Mouse (Mus musculus) MEL (cell line): Measurements from ENCODE around the gene Kpna3. TPM values are rescaled to one million over a fixed set of nuclear protein-coding genes. Genes with fewer than 3 reads are reported as not detected.

Source experiments
- DNase-seq: peaks from one replicate; pipeline ENCODE4 v3.0.0; 2011; ENCODE audit warnings: low read depth, low spot score
- H3K27ac ChIP-seq: 2 replicates; pipeline ENCODE4 v1.5.1; 2012; ENCODE audit warnings: low read depth, mild to moderate bottlenecking, control low read depth, low read length, moderate library complexity; ENCODE audit not compliant: control insufficient read depth
- H3K27me3 ChIP-seq, 2 experiments: fragments of 150-350 bp in 1 of 2; sonication (generic) in 1 of 2; 2 replicates each; pipeline ENCODE4 v1.6.1; 2012; ENCODE audit warnings: low read length in 2 of 2, mild to moderate bottlenecking in 2 of 2, improper control_type of control experiment in 1 of 2, moderate library complexity in 1 of 2; ENCODE audit not compliant: insufficient read depth in 2 of 2, control insufficient read depth in 1 of 2
- H3K36me3 ChIP-seq, 2 experiments: 2 replicates each; pipeline ENCODE4 v1.6.1; 2012 to 2014; ENCODE audit warnings: low read length in 2 of 2, improper control_type of control experiment in 1 of 2, inconsistent platforms in 1 of 2, mild to moderate bottlenecking in 1 of 2; ENCODE audit not compliant: insufficient read depth in 2 of 2, control insufficient read depth in 1 of 2
- H3K4me1 ChIP-seq, 2 experiments: fragments of 150-350 bp in 1 of 2; sonication (generic) in 1 of 2; 2 replicates each; pipeline ENCODE4 v1.6.1; 2012; ENCODE audit warnings: low read length in 2 of 2, improper control_type of control experiment in 1 of 2, mild to moderate bottlenecking in 1 of 2; ENCODE audit not compliant: insufficient read depth in 2 of 2, control insufficient read depth in 1 of 2
- H3K4me3 ChIP-seq, 2 experiments: fragments of 150-350 bp in 1 of 2; sonication (generic) in 1 of 2; 2 replicates each; pipeline ENCODE4 v1.5.1; 2012; ENCODE audit warnings: low read depth in 2 of 2, low read length in 2 of 2, mild to moderate bottlenecking in 2 of 2, moderate library complexity in 2 of 2, control low read depth in 1 of 2, improper control_type of control experiment in 1 of 2; ENCODE audit not compliant: control insufficient read depth in 1 of 2, insufficient read depth in 1 of 2
- H3K79me2 ChIP-seq: 2 replicates; pipeline ENCODE4 v1.6.1; 2012; ENCODE audit warnings: mild to moderate bottlenecking, low read length, moderate library complexity; ENCODE audit not compliant: control insufficient read depth, poor library complexity, insufficient read depth
- H3K9ac ChIP-seq: 2 replicates; pipeline ENCODE4 v1.6.1; 2012; ENCODE audit warnings: low read depth, mild to moderate bottlenecking, control low read depth, low read length, moderate library complexity; ENCODE audit not compliant: control insufficient read depth, poor library complexity, severe bottlenecking
- H3K9me3 ChIP-seq: fragments of 150-350 bp; sonication (generic); replicated peaks from 2 replicates; pipeline ENCODE4 v1.6.1; 2012; ENCODE audit warnings: mild to moderate bottlenecking, low read length, improper control_type of control experiment, moderate library complexity; ENCODE audit not compliant: insufficient read depth
- CHD1 ChIP-seq: IDR thresholded peaks from 2 replicates; pipeline ENCODE4 v1.6.1; 2012; ENCODE audit warnings: low read depth, mild to moderate bottlenecking, inconsistent platforms, low read length, improper control_type of control experiment
- CHD2 ChIP-seq: IDR thresholded peaks from 2 replicates; pipeline ENCODE4 v1.6.1; 2011; ENCODE audit warnings: low read length, improper control_type of control experiment
- EP300 ChIP-seq, 2 experiments: IDR thresholded peaks; 2 replicates each; pipeline ENCODE4 v1.6.1; 2011; ENCODE audit warnings: improper control_type of control experiment in 2 of 2, low read length in 2 of 2, low read depth in 1 of 2, mild to moderate bottlenecking in 1 of 2
- ETS1 ChIP-seq: IDR thresholded peaks from 2 replicates; pipeline ENCODE4 v1.6.1; 2012; ENCODE audit warnings: low read depth, mild to moderate bottlenecking, inconsistent platforms, low read length, improper control_type of control experiment, moderate library complexity
- GABPA ChIP-seq: IDR thresholded peaks from 2 replicates; pipeline ENCODE4 v1.6.1; 2012; ENCODE audit warnings: low read depth, mild to moderate bottlenecking, inconsistent platforms, low read length, improper control_type of control experiment, moderate library complexity
- HCFC1 ChIP-seq: IDR thresholded peaks from 2 replicates; pipeline ENCODE4 v1.6.1; 2012; ENCODE audit warnings: low read depth, mild to moderate bottlenecking, inconsistent platforms, low read length, improper control_type of control experiment, moderate library complexity
- MAFK ChIP-seq: IDR thresholded peaks from 2 replicates; pipeline ENCODE4 v1.6.1; 2011; ENCODE audit warnings: low read depth, mild to moderate bottlenecking, low read length, improper control_type of control experiment, borderline replicate concordance
- MAX ChIP-seq: IDR thresholded peaks from 2 replicates; pipeline ENCODE4 v1.6.1; 2011; ENCODE audit warnings: low read length, improper control_type of control experiment
- MAZ ChIP-seq: IDR thresholded peaks from 2 replicates; pipeline ENCODE4 v1.6.1; 2012; ENCODE audit warnings: low read depth, mild to moderate bottlenecking, inconsistent platforms, low read length, improper control_type of control experiment
- MEF2A ChIP-seq: IDR thresholded peaks from 2 replicates; pipeline ENCODE4 v1.6.1; 2014; ENCODE audit warnings: low read depth, mild to moderate bottlenecking, inconsistent platforms, low read length, improper control_type of control experiment; ENCODE audit not compliant: poor library complexity, insufficient replicate concordance, severe bottlenecking; ENCODE audit errors: extremely low read depth
- MXI1 ChIP-seq: IDR thresholded peaks from 2 replicates; pipeline ENCODE4 v1.6.1; 2011; ENCODE audit warnings: mild to moderate bottlenecking, low read depth, low read length, improper control_type of control experiment
- MYB ChIP-seq: IDR thresholded peaks from 2 replicates; pipeline ENCODE4 v1.6.1; 2011; ENCODE audit warnings: mild to moderate bottlenecking, low read depth, low read length, improper control_type of control experiment
- MYC ChIP-seq: IDR thresholded peaks from 2 replicates; pipeline ENCODE4 v1.6.1; 2011; ENCODE audit warnings: low read depth, mild to moderate bottlenecking, low read length, improper control_type of control experiment, moderate library complexity
- NELFE ChIP-seq: IDR thresholded peaks from 2 replicates; pipeline ENCODE4 v1.6.1; 2011; ENCODE audit warnings: low read depth, low read length, improper control_type of control experiment
- NRF1 ChIP-seq: IDR thresholded peaks from 2 replicates; pipeline ENCODE4 v1.6.1; 2014; ENCODE audit warnings: low read depth, mild to moderate bottlenecking, inconsistent platforms, low read length, improper control_type of control experiment, moderate library complexity; ENCODE audit not compliant: poor library complexity, insufficient read depth, severe bottlenecking
- POLR2A ChIP-seq, 2 experiments: IDR thresholded peaks; 2 replicates each; pipeline ENCODE4 v1.6.1; 2011 to 2012; ENCODE audit warnings: low read length in 2 of 2, mild to moderate bottlenecking in 2 of 2, control low read depth in 1 of 2, improper control_type of control experiment in 1 of 2, low read depth in 1 of 2, moderate library complexity in 1 of 2; ENCODE audit not compliant: control insufficient read depth in 1 of 2, insufficient read depth in 1 of 2, poor library complexity in 1 of 2
- POLR2AphosphoS2 ChIP-seq: IDR thresholded peaks from 2 replicates; pipeline ENCODE4 v1.6.1; 2011; ENCODE audit warnings: low read length, improper control_type of control experiment
- POLR2AphosphoS5 ChIP-seq: IDR thresholded peaks from 2 replicates; pipeline ENCODE4 v1.6.1; 2012; ENCODE audit warnings: low read depth, borderline replicate concordance, mild to moderate bottlenecking, inconsistent platforms, low read length, moderate library complexity, mixed read lengths
- RAD21 ChIP-seq: IDR thresholded peaks from 2 replicates; pipeline ENCODE4 v1.6.1; 2011; ENCODE audit warnings: mild to moderate bottlenecking, low read depth, low read length, improper control_type of control experiment
- SIN3A ChIP-seq: IDR thresholded peaks from 2 replicates; pipeline ENCODE4 v1.6.1; 2012; ENCODE audit warnings: low read length, improper control_type of control experiment, inconsistent platforms
- SMC3 ChIP-seq: IDR thresholded peaks from 2 replicates; pipeline ENCODE4 v1.6.1; 2011; ENCODE audit warnings: low read depth, low read length, improper control_type of control experiment
- TBP ChIP-seq: IDR thresholded peaks from 2 replicates; pipeline ENCODE4 v1.8.0; 2011; ENCODE audit warnings: low read depth, low read length, improper control_type of control experiment
- TCF12 ChIP-seq: IDR thresholded peaks from 2 replicates; pipeline ENCODE4 v1.6.1; 2014; ENCODE audit warnings: low read depth, mild to moderate bottlenecking, inconsistent platforms, low read length, improper control_type of control experiment, moderate library complexity
- UBTF ChIP-seq: IDR thresholded peaks from 2 replicates; pipeline ENCODE4 v1.6.1; 2012; ENCODE audit warnings: low read depth, mild to moderate bottlenecking, inconsistent platforms, low read length, improper control_type of control experiment, moderate library complexity, borderline replicate concordance; ENCODE audit not compliant: insufficient read depth
- USF1 ChIP-seq: IDR thresholded peaks from 2 replicates; pipeline ENCODE4 v1.6.1; 2014; ENCODE audit warnings: low read depth, mild to moderate bottlenecking, inconsistent platforms, low read length, improper control_type of control experiment, moderate library complexity
- ZC3H11A ChIP-seq: IDR thresholded peaks from 2 replicates; pipeline ENCODE4 v1.6.1; 2012; ENCODE audit warnings: low read depth, mild to moderate bottlenecking, inconsistent platforms, low read length, improper control_type of control experiment
- ZMIZ1 ChIP-seq: IDR thresholded peaks from 2 replicates; pipeline ENCODE4 v1.6.1; 2012; ENCODE audit warnings: low read depth, mild to moderate bottlenecking, inconsistent platforms, low read length, improper control_type of control experiment, moderate library complexity
- polyA plus RNA-seq, 2 experiments: library from polyadenylated mRNA; stranded (reverse) in 1 of 2; unstranded in 1 of 2; fragments of >175 nt in 1 of 2; fragments of >200 nt in 1 of 2; gene quantifications; 2 replicates each; pipeline versions ENCODE4 v1.2.1 to v1.2.4; 2012; ENCODE audit warnings: low replicate concordance in 2 of 2, low read depth in 1 of 2; ENCODE audit not compliant: insufficient read length in 2 of 2, insufficient read depth in 1 of 2, missing spikeins in 1 of 2
- total RNA-seq: library from RNA; depleted of rRNA; stranded (reverse); fragments of 300-350 nt; gene quantifications from 2 replicates; pipeline ENCODE4 v1.2.3, GENCODE M21; 2012

Gene Kpna3
- total and polyA plus RNA-seq, 3 experiments, result 22.7 to 309 (median 51.3) TPM

GRCm38 (mm10) chr14:61360131-61360980 is 79.3 kb downstream of the Kpna3 start, which contains the start of gene Ebpl:
Ebpl (minus strand) TSS chr14:61360439.
- Histone ChIP-seq H3K9me3 (no peaks in the 10 kb centered on the region), H3K27ac (peak within 1 kb of the TSS; percentile 66)

GRCm38 (mm10) chr14:61354251-61355235 is 85.1 kb downstream of the Kpna3 start:
- TF ChIP-seq HCFC1 (no peak), MAFK (no peak), ZC3H11A (no peak), POLR2AphosphoS5 (no peak), RAD21 (no peak), MAZ (no peak), CHD2 (no peak), EP300 (IDR thresholded peaks at IDR 0.05; ENCODE audit: low read depth in 1 of 2, low read length in 2 of 2) (no peak)
- Histone ChIP-seq H3K36me3 (peaks cover 0 to 2% of the 10 kb centered on the region in 2 experiments; a peak in 1 of 4 replicates), H3K4me3 (no peak overlapping the region), H3K4me1 (no peaks in the 10 kb centered on the region), H3K9me3 (no peaks in the 10 kb centered on the region), H3K79me2 (no peaks in the 10 kb centered on the region), H3K9ac (no peak overlapping the region), H3K27me3 (no peaks in the 10 kb centered on the region), H3K27ac (no peak overlapping the region)
- no peak for DNase-seq

More at GRCm38 (mm10) chr14:61360131-61360980, 79.3 kb downstream of the Kpna3 start, which contains the start of gene Ebpl:
- peak; percentile 93 for DNase-seq
- peak within 1 kb of the TSS; percentile 73 for H3K9ac ChIP-seq
- H3K4me3 ChIP-seq, result peak within 1 kb of the TSS; percentile 63 to 84
- H3K36me3 ChIP-seq, result peaks cover 0 to 13% of the 10 kb centered on the region in 2 experiments; a peak in 2 of 4 replicates
- H3K27me3 ChIP-seq, result no peaks in the 10 kb centered on the region
- H3K4me1 ChIP-seq, result peaks cover 2 to 10% of the 10 kb centered on the region in 2 experiments; a peak in 2 of 4 replicates
- TF ChIP-seq EP300 (IDR thresholded peaks at IDR 0.05; ENCODE audit: low read depth in 1 of 2, low read length in 2 of 2) (no peak), HCFC1 (peak; percentile 57), ZMIZ1 (peak; percentile 76; the same call in 1 of the 2 replicates), CHD1 (peak; percentile 68; the same call in 1 of the 2 replicates), MAFK (no peak), NRF1 (peak; percentile 72), MAZ (peak; percentile 75; the same call in 1 of the 2 replicates), RAD21 (no peak), SIN3A (peak; percentile 44; the same call in 1 of the 2 replicates), MYB (no peak), UBTF (peak; percentile 95; the same call in 1 of the 2 replicates), POLR2AphosphoS2 (peak; percentile 90), GABPA (no peak), TCF12 (peak; percentile 30; the same call in 1 of the 2 replicates), SMC3 (no peak), MAX (no peak), CHD2 (no peak), ZC3H11A (no peak), MXI1 (peak; percentile 71), POLR2A (IDR thresholded peaks at IDR 0.05; ENCODE audit: control insufficient read depth in 1 of 2, insufficient read depth in 1 of 2, low read depth in 1 of 2, low read length in 2 of 2, poor library complexity in 1 of 2) (peak; percentile 29 to 82; a peak in 2 of 4 replicates), TBP (peak; percentile 20; the same call in 1 of the 2 replicates), USF1 (no peak), NELFE (peak; percentile 78), ETS1 (no peak), MEF2A (no peak), MYC (no peak)
- TF ChIP-seq, all 39 proteins: peak for 13
- H3K79me2 ChIP-seq, result no peaks in the 10 kb centered on the region; the same call in 1 of the 2 replicates
